Mouse (Mus musculus) mouse trophoblast stem cell (cell line): ENCODE measurements around the gene Plac9b.
"Not testable (repeated sequence)": the region's sequence is repeated elsewhere in the genome, so short reads cannot be mapped to it uniquely, and the experiment has no call there.

Source experiments
- in situ Hi-C, 2 experiments: fragments of 300-500 bp; cut with MseI, MboI; formaldehyde crosslinking; loops; 2 replicates in 1 of 2; 3 replicates in 1 of 2; pipeline ENCODE4 v1.15.1; 2025

The Plac9b gene

DNA sequence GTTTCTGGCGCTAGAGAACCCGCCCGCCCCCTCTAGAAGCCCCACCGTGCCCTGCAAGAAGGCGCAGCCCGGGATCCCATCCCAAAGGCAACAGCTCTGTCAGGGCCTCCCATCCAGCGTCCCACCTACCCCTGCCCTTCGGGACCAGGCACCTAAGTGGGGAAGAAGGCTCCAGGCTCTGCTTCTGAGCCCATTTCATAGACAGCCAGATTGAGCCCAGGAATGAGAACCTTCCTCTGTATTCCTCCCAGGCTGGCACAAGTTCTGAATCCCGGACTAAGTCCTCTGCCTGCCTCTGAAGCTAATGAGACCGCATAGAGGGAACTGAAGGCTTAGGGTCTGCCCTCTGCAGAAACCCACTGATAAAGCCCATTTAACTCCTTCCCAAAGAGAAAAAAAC lies at the start of gene Plac9b:
Plac9b (minus strand) TSS at position 101 of the 400 bp plus-strand sequence.
- in situ Hi-C loops = not testable (repeated sequence)

DNA sequence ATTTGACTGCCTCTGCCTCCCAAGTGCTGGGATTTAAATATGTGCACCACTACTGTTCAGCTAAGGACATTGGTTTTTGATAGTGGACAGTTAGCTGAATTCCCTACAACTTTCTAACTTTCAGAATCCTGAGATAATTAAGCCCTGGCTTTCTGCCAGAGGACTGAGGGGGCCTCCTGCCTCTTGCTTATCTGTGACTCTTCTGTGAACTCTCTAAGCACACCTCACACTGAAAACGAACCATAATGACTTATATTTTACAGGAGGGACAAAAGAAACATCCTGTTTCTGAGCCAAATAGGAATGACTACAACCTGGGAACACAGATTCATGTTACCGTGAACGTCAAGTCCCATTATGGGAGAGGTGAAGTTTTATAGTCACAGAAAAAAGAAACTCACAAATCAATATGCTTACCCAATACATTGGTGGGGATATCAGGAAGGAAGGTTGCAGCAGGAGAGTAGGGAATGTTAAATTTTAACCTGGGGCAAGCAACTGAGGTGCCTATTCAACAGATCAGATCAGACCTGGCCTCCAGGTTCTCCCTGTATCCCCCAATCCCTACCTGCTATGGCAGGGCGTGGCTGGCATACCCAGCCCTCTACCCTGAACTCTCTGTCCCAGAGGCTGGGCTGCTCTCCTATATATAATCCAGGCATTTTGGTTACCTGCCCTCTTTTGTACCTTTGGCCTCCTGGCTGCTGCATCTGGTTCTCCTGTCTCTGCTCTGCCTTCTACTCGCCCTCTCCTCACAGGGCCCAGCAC lies 34.1 kb upstream of the Plac9b start:
- in situ Hi-C loops = not testable (repeated sequence)

GRCm38 (mm10) chr14:26206926-26207247 lies 24.6 kb upstream of the Plac9b start, which contains the start of gene Tmem254b:
Gene Tmem254b, minus strand, starts transcription at chr14:26207041.
- in situ Hi-C loops = not testable (repeated sequence)

DNA sequence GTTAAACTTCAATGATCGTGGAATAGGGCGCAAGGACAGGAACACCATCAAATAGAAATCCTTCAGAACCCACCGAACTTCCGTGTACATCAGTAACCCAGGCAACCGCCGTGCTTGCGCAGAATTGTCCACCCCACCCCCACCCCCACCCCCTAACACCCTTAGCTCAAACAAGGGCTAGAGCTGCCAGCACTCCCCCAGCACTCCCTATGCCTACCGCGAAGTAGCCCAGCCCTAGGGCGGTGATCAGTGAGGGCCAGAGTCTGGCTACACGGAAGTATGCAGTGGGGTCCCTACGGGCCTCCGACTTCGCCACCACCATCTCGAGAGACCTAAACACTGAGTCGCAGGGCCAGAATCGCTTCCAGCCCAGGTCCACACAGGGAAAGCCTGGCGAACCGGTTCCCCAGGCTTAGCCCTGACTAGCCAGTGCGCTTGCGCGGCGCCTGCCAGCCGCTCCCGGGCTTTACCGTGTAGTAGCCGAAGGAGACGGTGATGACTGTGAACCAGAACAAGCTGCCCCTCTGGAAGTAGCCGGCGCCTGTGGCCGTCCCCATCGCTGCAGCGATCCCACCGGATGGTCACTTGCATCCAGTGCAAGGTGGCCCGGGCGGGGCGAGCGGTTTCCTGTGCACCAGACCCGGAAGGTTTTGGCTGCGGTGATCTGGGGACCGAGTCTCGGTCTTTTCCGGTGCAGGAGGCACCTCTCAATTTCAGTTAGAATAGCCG lies 24.1 kb upstream of the Plac9b start:
- in situ Hi-C loops = not testable (repeated sequence)

GRCm38 (mm10) chr14:26197851-26198250 lies 15.6 kb upstream of the Plac9b start:
- in situ Hi-C loops = not testable (repeated sequence)

DNA sequence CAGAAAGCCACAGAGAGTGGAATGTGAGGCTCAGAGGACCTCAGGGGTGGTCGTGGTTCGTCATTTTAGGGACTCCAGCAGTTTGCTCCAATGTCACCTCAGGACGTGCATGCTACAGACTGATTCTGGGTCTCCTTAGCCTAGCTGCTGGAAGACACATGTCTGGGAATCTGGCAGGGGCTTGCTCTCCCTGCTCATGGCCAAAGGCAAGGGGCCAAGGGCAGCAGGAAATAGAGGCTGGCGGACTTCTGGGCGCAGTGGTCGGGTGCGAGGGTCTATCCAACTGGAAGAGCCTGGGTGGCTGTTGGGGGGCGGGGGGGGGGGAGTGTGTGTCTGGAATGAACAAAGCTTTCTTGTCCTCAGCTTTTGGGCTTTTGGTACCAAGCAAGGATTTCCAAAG lies 6.1 kb upstream of the Plac9b start:
- in situ Hi-C loops = not testable (repeated sequence)

DNA sequence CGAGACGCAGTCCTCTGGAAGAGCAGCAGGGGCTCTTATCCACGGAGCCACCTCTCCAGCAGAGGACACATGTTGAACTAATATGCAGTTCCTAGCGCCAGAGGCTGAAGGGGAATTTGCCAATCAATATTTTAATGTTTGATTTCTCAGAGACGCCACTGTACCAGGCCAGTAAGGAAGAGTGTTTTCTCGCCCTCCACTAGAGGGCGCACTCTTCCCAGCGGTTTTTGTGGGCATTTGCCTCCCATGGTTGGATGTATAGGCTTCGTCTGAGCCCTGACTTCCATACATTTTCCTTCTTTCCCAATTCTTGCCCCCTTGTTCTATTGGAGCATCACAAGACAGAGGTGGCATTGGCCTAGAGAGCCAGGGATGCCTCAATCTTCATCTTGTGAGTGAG lies 4.4 kb upstream of the Plac9b start:
- in situ Hi-C loops = not testable (repeated sequence)

DNA sequence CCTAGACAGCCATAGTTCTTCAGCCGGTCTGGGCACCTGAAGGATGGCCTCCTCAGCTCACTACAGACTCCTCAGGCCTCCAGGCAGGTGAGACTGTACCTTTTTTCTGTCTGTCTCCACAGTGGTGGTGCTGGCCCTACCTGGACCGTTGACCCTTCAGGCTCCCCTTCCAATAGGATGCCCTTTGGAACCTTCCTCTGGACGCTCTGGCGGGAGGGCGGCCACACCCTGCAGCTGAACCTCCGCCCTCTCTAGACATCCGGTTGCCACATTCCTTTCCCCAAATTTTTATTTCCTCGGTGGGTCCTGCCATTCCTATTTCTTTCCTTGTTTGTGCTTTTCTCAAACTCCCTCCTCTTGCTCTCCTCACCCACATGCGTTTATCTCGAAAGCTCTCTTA lies 620 bp downstream of the Plac9b start:
- in situ Hi-C loops = not testable (repeated sequence)

DNA sequence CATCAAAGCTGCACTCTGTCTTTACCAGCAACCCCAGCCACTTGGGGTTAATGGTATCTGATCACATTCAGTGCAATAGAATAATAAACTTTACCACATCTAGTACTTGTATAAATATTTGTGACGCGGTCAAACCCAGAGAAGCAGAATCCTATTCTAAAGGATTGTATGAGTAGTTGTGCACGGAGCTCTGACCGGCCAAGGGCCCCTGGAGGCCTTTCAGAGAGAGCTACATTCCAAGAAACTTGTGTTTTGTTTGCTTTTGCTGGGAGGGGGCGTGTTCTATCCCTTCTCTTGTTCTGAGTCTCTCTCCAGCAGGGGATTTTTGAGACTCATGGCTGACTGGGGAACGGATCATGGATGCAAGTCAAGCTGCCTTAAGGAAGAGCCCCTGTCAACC lies 7.3 kb downstream of the Plac9b start:
- in situ Hi-C loops = not testable (repeated sequence)

GRCm38 (mm10) chr14:26173955-26174354 lies 8.3 kb downstream of the Plac9b start:
- in situ Hi-C loops = not testable (repeated sequence)

- in situ Hi-C loops = not testable (repeated sequence)
Observed at GRCm38 (mm10) chr14:26165266-26165665, 17.0 kb downstream of the Plac9b start.

GRCm38 (mm10) chr14:26162423-26162822 lies 19.9 kb downstream of the Plac9b start:
- in situ Hi-C loops = not testable (repeated sequence)

GRCm38 (mm10) chr14:26161156-26161555 lies 21.1 kb downstream of the Plac9b start:
- in situ Hi-C loops = not testable (repeated sequence)

DNA sequence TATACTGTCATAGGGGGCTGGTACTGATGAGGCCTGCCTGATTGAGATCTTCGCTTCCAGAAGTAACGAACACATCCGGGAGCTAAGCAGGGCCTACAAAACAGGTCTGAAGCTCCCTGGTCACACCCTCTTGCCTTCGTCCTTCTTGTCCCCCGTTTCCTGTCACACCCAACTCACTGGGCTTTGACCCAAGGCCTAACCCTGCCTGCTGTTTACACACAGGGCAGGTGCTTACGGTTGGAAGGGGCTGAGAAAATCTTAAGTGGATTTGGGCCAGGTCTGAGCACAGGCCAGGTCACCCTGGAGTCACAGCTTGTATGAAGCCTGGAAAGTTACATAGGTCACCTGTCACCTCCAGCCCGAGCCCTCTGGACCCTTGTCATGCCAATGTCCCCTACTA lies 26.2 kb downstream of the Plac9b start:
- in situ Hi-C loops = not testable (repeated sequence)

DNA sequence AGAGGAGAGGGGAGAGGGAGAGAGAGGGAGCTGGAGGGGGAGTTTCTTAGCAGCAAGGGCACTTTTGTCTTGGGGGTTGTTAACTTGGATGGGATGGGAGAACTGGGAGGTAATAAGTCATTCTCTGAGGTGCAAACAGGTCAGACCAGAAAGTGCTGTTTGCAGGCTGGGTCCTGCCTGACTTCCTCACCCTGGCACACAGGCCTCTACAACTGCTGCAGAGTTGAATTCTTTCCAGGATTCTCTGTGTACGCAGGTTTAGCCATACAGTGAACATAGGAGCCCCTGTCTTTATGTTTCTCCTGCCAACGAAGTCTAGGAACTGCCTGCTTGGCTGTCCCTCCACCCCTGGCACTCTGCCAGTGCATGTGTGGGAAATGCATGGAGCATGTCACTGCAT lies 35.2 kb downstream of the Plac9b start:
- in situ Hi-C loops = not testable (repeated sequence)

GRCm38 (mm10) chr14:26119095-26119494 lies 63.2 kb downstream of the Plac9b start:
- in situ Hi-C loops = not testable (repeated sequence)

GRCm38 (mm10) chr14:26118550-26119000 lies 63.7 kb downstream of the Plac9b start:
- in situ Hi-C loops = not testable (repeated sequence)

- in situ Hi-C loops = not testable (repeated sequence)
Observed at GRCm38 (mm10) chr14:26118150-26118549, 64.1 kb downstream of the Plac9b start, which contains the start of gene Duxbl2. Gene Duxbl2, plus strand, starts transcription at chr14:26118349.
